Mouse (Mus musculus): ENCODE data around the gene Tsr1.

The Tsr1 gene

DNA sequence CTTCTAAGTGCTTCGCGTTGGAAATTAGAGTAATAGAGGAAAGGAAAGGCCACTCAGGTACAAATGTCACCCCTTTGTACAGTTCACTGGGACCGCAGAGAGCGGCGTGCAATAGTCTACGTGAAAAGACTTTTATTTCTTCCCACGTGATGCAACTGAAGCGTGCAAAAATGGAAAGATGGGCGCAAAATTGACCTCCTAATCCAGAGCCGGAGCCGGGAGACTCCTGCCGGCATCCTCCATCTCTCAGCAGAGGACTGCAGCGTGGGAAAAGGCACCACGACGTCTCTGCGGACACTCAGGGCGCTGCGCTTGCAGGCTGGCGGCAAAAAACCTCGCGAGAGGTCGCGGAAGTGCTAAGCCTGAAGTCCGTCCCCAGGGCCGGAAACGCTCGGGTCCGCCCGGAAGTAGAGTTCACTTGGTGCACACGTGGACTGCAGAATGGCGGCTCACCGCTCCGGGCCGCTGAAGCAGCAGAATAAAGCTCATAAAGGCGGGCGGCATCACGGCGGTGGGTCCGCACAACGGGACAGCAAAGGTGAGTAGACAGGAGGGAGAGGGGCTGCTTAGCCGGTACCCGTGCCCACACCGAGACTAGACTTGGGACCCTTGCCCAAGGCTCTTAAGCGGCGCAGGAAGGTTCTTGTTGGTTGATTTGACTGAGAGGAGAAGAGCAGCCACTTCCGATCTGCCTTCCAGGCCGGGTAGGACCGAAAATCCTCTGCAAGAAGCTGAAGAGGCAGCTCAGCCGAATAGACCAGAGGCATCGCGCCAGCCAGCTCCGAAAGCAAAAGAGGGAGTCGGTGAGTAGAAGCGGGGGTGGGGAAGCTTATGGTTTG is at the start of gene Tsr1:
Tsr1 (plus strand) TSS at position 394 of the 839 bp plus-strand sequence.
- peak; percentile 83 for DNase-seq

DNA sequence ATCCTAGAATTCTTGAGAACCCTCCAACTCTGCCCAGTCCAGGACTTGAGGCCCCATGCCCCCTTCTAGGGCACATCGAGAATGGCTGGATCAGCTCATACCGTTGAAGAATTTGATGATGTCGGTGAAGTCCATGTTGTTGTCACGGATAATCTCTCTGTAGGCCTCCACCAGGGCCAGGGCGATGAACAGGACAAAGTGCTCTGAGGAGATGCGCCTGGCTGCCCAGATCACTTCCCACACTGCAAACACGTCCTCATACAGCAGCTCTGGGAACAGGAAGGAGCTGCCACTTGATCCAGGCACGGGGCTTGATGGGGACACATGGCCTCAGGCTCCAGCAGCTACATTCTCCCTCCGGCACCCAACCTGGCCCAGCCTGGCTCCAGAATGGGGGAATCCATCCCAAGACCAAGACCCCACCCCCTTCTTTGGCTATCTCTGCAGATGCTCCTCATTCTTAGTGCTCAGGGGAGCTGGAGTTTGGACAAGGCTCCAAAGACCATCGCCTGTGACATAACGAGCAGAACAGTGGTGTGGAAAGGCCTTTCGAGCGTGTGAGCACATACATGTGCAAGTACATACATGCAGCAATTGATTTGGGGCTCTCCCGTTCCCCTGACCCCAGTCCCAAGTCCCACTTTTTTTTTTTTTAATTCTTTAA is 46.7 kb upstream of the Tsr1 start:
- DNase-seq: no peak

DNA sequence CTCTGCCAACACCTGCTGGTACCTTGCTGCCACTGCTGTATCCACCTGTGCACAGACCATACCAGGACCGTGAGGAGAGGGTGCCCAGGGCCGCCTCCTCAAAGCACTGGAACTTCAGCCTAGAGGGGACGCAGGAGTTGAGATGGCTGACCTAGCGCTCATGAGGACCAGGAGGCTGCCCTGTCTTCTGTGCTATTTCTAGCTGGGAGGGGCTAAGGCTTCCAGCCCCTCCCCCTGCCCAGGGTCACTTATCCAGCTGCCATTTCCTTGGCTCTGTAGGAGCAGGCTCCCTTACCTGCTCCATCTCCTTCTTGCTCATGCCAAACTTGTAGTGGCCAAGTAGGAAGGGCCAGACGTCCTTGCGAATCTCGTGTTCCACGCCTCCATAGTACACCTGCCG is 40.1 kb upstream of the Tsr1 start:
- no peak for DNase-seq

- DNase-seq: no peak
Observed at GRCm38 (mm10) chr11:74862129-74862528, 35.7 kb upstream of the Tsr1 start.

- DNase-seq: no peak
Observed at GRCm38 (mm10) chr11:74863471-74863870, 34.4 kb upstream of the Tsr1 start.

GRCm38 (mm10) chr11:74864421-74864820 is 33.5 kb upstream of the Tsr1 start:
- DNase-seq: no peak

DNA sequence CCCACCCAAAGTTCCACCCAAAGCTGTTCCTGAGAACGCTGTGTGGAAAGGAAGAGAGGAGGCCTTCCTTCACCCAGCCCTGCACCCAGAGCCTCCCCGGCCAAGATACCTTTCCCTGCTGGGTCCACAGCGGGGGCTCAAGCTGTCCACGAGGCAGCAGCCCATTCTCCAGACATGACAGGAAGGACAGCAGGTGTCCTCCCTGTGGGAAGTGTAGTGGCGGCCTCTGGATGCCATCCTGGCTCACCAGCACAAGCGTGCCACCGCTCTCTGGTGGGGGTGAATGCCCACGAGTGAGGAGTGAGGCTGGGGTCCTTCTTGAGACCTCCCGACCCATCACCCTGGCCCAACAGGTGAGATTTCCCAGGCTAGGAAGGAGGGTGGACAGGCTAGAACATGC is 32.6 kb upstream of the Tsr1 start:
- DNase-seq: no peak

DNA sequence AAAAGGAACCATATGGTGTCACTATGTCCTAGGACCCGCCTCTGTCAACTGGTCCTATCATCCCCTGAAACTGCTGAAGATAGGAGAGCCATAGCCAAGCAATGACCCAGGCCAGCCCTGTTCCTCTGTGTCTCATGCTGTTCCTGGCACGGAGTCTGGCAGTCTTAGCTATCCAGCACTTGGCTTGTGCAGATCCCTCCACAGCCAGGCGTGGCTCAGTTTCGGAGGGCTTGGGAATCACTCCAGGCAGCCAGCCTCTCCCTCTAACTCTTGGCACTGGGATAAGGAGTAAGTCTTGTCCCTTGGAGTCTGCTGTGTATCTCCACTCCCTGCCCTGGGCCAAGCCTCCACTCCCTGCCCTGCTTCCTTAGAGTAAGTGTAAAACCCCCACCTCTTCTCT is 31.2 kb upstream of the Tsr1 start:
- peak; percentile 86 for DNase-seq

- peak; percentile 90 for DNase-seq
Observed at GRCm38 (mm10) chr11:74867181-74867580, 30.7 kb upstream of the Tsr1 start.

- peak; percentile 47 for DNase-seq
Observed at GRCm38 (mm10) chr11:74868046-74868760, 29.7 kb upstream of the Tsr1 start.

- DNase-seq: no peak
Observed at GRCm38 (mm10) chr11:74869603-74870002, 28.3 kb upstream of the Tsr1 start.

DNA sequence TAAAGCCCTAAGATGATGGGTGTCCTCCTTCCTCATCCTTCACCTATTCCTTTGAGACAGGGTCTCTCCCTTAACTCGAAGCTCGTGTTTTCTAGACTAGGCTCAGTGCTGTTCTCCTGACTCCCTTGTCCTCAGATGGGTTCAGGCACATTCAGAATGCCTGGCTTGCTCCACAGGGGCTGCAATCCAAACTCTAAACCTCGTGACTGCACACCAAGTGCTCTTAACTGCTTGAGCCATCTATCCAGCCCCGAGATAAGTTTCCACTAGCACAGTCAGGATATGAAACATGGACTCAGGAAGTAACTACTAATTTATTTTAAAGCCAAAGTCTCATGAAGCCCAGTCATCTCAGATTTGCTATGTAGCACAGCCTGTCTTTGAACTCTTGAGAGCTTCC is 27.3 kb upstream of the Tsr1 start:
- DNase-seq: no peak

DNA sequence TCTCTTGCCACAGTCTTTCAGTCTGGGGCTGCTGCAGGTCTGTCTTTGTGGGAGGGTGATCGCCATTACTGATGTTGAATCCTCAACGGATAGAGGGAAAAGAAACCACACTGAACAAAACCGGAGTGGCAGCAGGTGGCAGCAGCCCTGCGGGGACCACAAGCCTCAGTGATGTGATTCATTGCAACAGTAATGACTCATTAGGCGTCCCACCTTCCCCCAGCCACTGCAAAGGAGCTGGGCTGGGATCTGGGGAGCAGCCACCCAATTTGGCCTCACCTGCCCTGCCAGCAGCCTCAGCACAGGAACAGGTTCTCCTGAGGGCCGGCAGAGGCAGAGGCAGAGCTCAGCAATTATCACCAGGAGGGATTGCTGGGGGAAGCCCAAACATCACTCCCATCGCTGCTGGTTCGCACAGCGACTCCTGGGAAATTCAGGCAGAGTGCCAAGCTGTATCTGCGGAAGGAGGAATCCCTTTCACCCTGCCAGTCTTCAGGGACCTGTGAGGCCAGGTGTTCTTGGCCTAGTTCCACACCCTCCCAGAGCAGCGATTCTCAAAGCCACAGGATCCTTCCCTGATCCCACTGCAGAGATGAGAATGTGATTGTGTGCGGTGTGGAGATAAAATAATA is 26.8 kb upstream of the Tsr1 start:
- no peak for DNase-seq

DNA sequence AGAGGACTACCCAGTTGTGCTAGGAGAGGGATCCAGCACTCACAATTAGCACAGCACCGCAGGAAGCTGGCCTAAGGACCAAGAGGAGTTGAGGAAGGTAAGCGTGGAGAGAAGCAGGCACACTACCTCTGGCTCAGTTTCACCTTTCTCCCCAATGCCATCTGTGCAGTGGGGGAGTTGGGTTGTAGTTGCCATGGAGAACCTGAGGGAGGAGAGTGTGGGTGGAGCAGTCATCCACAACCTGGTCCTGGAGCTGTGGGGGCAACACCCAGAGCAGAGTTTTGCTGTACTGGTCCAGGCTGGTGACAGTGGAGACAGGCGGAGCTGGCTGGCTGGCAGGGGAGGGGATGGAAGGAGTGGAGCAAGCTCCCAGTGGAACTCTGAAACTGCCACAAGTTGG is 23.2 kb upstream of the Tsr1 start:
- DNase-seq: no peak

DNA sequence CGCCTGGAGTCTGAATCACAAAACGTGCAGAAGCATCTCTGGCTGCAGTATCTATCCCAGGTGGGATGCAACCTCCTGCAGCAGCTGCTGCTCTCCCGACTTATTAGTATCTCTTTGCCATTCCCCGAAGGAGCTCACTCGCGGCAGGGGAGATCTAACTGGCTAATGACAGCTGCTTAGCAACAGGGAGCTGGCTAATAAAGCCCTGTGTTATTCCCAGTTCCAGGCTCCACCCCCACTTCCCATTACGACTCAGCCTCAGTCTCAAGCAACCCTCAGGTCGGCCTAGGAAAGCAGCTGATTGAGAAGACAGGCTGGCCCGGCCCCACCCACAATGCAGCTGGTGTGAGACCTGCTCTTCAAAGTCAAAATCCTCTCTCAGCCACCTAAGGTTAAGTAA is 21.1 kb upstream of the Tsr1 start:
- peak; percentile 55 for DNase-seq

GRCm38 (mm10) chr11:74880999-74881398 is 16.9 kb upstream of the Tsr1 start:
- no peak for DNase-seq

DNA sequence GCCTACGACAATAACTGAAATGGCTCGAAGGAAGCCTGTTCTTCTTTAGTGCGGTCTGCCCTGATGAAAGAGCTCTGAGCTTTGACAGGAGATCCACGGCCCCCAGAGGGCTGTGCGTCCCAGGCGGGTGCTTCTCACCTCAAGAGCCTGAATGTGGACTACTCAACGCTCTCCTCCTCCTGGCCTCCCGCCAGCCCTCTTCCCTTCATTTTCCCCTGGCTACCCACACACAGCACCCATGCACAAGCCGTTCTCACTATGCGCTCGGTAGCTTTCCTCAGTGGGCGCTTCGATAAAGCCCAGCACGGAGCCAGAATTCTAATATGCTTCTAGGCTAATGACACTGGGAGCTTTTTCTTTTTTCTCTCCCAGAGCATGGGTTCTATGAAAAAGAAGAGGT is 15.9 kb upstream of the Tsr1 start:
- no peak for DNase-seq

GRCm38 (mm10) chr11:74883098-74883497 is 14.8 kb upstream of the Tsr1 start:
- DNase-seq: peak; percentile 58

DNA sequence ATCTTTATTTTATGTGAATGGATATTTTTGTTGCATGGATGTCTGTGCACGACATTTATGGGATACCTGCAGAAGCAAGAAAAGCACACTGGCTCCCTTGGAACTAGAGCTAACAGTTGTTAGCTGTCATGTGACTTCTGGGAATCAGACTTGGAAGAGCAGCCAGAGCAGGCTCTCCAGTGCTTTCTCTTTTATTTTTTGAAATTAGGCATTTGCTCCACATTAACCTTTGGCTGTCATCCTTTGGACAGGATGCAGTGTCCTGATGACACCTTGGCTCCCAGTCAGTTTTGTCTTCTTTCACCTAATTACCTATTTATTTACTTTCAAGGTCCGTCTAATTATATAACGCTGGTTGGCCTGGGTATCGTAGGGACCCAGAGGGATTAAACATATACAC is 3.3 kb upstream of the Tsr1 start:
- DNase-seq: no peak

- DNase-seq: peak; percentile 57
Observed at GRCm38 (mm10) chr11:74895980-74896900, 1.6 kb upstream of the Tsr1 start.

GRCm38 (mm10) chr11:74896901-74897677 is 782 bp upstream of the Tsr1 start, which contains the start of gene Sgsm2:
Gene Sgsm2, minus strand, starts transcription at chr11:74897060.
- peak; percentile 58 for DNase-seq
